Mouse (Mus musculus): ENCODE data around the gene Lrrc4c.

DNA sequence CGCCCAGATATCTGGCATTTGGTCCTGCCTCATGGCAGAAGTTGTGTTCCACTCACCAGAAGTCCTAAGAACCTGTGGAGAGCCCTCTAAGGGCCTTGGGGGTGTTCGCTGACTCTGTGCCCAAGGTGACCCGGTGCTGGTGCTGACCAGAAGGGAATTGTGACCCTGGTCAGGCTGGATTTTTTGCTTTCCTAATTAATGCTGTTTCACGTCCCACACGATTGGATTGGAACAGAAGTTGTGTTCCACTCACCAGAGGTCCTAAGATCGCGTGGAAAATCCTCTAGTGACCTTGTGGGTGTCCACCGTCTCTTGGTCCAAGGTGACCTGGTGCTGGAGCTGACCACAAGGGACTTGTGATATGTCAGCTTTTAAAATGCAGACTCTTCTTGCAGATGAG lies 88.9 kb downstream of the Lrrc4c start:
- TF ChIP-seq CHD2 (IDR thresholded peaks at IDR 0.05; ENCODE audit: low read depth, low read length) (no peak), ZNF384 (IDR thresholded peaks at IDR 0.05; ENCODE audit: low read depth, low read length) (no peak), HCFC1 (IDR thresholded peaks at IDR 0.05; ENCODE audit: borderline replicate concordance, insufficient read depth, low read length) (no peak), MAFK (IDR thresholded peaks at IDR 0.05; ENCODE audit: insufficient read depth, low read depth, low read length) (no peak), ZC3H11A (IDR thresholded peaks at IDR 0.05; ENCODE audit: borderline replicate concordance, low read depth, low read length) (no peak)

Measured in ES-E14 (cell line).